Mouse (Mus musculus): ENCODE results near the gene Dpagt1. TPM values are rescaled to one million over a fixed set of nuclear protein-coding genes. Genes with fewer than 3 reads are reported as not detected.

Gene Dpagt1
- 24.2 TPM for polyA plus RNA-seq (2017; shearing (Covaris generic))

DNA sequence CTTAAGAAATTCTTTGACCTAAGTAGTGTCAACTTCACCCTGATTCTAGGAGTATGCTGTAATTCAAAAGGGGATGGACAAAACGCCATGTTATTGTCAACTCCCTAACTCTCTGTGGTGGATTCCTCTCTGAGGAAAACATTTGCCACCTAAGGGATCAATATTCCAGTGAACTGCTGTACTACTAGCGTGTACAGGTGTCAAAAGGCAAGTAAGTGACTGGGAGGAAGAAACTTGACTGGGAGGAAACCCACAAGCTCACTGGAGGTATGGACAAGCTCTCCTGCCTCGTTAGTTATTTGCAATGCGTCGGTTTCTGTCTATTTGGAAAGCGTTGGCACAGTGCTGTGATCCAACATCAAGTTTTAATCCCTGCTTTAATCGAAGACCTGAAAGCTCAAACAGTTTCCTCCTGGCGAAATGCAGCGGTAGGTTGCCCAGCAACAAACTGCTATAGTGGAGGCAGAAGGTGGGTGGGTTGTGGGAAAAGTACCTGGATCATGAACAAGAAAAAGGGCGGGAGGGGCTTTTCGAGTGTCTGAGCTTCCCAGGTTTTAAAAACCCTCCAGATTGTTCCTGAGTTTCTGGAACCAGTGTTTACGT is at the start of gene Dpagt1:
Gene Dpagt1, plus strand, starts transcription at position 252 of the 603 bp plus-strand sequence.

DNA sequence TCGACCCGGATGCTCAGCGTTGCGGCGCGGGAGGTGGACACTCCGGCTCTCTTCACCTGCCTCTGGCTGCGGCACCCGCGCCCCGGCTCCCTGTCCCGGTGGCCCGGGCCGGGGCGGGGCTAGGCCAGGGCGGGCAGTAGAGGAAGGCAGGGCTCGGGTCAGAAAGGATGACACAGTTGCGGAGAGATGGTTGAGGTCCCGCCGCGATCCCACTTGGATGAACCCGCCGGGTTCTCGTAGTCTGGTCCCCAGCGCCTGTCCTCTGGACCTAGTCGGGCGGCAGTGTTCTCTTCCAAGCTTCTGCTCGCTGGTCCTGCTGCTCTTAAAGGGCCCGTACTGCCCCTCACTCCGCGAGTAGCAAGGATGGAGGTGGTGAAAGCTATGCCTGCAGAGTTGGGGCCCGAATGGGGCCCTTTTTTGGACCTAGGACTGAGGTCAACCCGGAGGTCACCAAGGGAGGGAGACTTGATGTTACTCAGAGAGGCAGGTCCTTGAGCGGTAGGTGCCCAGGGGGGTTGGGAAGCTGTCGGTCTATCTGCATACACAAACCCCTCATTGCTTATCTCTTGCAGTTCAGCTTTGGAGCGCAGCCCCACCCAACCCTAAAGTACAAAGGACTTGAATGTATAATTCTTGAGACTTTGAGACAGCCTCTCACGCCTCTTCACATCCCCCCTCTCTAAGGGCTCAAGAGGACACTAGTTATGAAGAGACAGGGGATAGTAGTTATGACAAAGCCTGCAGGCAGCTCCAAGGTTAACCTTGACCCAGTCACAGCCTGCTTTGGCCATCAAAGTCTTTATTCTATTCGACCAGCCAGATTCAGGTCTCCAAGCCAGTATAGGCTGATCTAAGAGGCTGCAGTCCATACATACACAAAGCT is 37.5 kb upstream of the Dpagt1 start, which contains the start of gene Abcg4:
Gene Abcg4, minus strand, starts transcription at position 540 of the 883 bp plus-strand sequence.

DNA sequence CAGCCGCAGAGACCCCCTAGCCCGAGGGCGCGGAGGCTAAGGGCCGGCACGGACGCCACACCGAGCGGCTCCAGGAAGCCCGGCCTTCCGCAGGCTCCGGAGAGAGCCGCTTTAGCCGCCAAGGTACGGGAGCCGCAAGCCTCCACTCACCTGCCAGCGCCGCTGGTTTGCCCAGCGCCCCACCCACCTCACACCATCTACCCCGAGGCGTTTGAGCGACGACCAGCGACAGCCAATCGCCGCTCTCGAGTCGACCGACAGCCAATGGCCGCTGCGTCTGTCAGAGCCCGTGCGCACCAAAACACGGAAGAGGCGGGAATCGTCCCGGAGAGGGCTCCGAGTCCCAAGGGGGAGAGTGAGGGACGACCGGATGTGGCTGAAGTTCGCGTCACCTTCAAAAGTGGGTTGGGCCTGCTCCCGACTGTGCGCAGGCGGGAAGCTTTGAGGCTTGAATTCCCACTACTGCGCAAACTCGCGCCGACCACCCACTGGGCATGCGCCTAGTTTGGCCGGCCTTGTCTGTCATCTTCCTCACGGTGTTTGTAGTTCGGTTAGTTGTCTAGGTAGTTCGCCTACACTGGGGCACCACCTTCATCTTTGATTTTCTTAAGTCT is 20.2 kb upstream of the Dpagt1 start, which contains the start of gene Hinfp:
Gene Hinfp, minus strand, starts transcription at position 206 of the 614 bp plus-strand sequence.

GRCm38 (mm10) chr9:44319887-44320798 is 5.7 kb upstream of the Dpagt1 start, which contains the start of gene C2cd2l:
TSS of gene C2cd2l (minus strand) at chr9:44320285.

DNA sequence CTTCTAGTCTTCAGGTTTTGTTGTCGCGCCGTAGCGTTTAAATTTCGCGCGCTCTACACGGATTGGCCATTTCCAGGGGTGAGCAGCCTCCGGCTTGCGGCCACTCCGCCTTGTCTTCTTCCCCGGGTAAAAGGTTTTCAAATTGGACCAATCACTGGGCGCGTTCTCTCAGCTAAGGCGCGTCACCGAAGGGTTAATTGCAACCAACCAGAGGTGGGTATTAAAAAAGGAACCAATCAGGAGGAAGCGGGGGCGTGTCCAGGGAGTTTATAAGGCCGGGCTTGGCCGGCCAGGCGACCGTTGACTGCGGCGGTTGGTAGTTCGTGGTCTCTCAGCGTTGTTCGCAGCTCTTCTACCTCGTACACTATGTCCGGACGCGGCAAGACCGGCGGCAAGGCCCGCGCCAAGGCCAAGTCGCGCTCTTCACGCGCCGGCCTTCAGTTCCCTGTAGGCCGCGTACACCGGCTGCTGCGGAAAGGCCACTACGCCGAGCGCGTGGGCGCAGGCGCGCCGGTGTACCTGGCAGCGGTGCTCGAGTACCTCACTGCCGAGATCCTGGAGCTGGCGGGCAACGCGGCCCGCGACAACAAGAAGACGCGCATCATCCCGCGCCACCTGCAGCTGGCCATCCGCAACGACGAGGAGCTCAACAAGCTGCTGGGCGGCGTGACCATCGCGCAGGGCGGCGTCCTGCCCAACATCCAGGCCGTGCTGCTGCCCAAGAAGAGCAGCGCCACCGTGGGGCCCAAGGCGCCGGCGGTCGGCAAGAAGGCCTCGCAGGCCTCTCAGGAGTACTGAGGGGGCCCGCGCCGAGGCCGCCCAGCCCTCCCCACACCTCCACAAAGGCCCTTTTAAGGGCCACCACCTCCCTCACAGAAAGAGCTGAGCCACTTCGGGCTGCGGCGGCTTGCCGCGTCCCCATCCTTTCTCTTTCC is 8.8 kb downstream of the Dpagt1 start, which contains the start of gene H2afx:
Gene H2afx, plus strand, starts transcription at position 299 of the 935 bp plus-strand sequence.

GRCm38 (mm10) chr9:44343781-44344421 is 18.1 kb downstream of the Dpagt1 start, which contains the start of gene Hmbs:
TSS of gene Hmbs (minus strand) at chr9:44344228.

DNA sequence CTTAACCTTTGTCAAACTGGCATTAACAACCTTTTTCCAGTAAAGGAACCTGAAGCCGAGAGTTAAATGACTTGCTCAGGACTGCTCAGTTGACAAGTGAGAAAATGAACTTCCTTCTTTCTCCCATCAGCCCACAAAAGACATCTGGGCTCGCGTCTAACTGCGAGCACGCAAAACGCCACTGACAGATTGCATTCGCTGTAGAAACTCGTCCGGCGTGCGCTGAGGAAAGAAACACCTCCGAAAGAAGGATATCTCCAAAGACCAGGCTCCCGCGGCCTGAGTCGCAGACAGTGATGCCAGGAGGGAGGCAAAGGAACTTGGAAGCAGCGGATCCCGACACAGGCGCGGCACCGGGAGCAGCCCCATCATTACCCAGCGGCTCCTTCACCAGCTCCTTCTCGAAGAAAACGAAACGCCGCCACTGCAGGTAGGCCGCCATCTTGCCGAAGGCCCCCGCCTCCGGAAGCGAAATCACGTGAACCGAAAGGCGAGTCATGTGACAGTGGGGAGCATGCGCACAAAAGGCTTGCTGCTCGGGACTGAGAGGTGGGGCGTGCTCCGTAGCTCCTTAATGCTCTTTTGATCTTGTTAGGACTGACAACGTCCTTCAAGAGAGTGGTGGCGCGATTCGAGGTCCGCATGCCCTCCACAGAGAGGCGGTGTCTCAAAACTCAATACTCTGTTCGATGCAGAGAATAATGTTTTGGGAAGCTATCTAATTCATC is 35.5 kb downstream of the Dpagt1 start, which contains the start of gene Vps11:
Gene Vps11, minus strand, starts transcription at position 481 of the 728 bp plus-strand sequence.

DNA sequence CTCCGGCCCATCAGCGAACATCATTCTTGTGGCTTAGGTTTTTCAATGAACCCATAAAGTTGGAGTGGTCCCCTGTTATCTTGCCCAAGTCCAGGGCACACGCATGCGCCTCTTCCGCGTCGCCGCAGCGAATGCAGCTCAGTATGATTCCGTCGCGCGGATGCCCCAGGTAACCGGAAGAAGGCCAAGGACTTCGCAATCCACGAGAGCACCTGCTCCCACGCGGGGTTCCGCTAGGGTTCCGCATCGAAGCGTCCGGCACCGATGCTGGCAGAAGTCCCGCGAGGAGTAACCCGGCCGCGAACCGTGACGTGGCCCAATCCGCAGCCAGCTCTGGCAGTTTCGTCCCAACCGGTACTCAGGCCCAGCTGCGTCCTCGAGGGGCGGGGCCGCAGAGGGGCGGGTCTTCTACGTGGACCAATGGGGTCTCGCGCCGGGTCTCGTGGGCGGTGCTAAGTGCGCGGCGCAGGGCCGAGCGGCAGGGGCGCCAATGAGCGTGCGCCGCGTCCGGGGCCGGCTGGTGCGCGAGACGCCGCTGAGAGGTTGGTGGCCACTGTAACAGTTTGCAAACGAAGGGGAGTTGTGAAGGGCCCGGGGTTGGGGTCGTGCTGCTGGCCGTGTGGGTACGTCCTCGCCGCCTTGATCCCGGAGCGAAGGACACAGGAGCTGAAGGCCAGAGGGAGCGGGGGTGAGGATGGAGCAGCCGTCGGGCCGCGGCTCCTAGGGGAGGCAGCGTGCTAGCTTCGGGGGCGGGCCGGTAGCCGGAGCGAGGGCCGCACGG is 53.4 kb downstream of the Dpagt1 start, which contains the start of gene Hyou1:
Gene Hyou1, plus strand, starts transcription at position 437 of the 781 bp plus-strand sequence.

Other genes starting within 250 kb of the Dpagt1 start
- gene Mfrp, start 224.3 kb upstream of the Dpagt1 start, polyA plus RNA-seq (2017; shearing (Covaris generic)) = not detected
- gene C1qtnf5, start 218.8 kb upstream of the Dpagt1 start, polyA plus RNA-seq (2017; shearing (Covaris generic)) = not detected
- not detected for gene Gm49380, start 212.5 kb upstream of the Dpagt1 start, polyA plus RNA-seq (2017; shearing (Covaris generic))
- 11.6 TPM for gene Rnf26, start 212.5 kb upstream of the Dpagt1 start, polyA plus RNA-seq (2017; shearing (Covaris generic))
- gene Mcam, start 191.6 kb upstream of the Dpagt1 start, polyA plus RNA-seq (2017; shearing (Covaris generic)) = not detected
- gene Cbl, start 92.0 kb upstream of the Dpagt1 start, polyA plus RNA-seq (2017; shearing (Covaris generic)) = 33.6 TPM
- not detected for gene Ccdc153, start 85.3 kb upstream of the Dpagt1 start, polyA plus RNA-seq (2017; shearing (Covaris generic))
- gene Pdzd3, start 74.5 kb upstream of the Dpagt1 start, polyA plus RNA-seq (2017; shearing (Covaris generic)) = 0.21 TPM
- gene Nlrx1, start 57.4 kb upstream of the Dpagt1 start, polyA plus RNA-seq (2017; shearing (Covaris generic)) = 12.2 TPM
- 0.32 TPM for gene Abcg4, start 37.4 kb upstream of the Dpagt1 start, polyA plus RNA-seq (2017; shearing (Covaris generic))
- gene Hinfp, start 20.3 kb upstream of the Dpagt1 start, polyA plus RNA-seq (2017; shearing (Covaris generic)) = 32.9 TPM
- gene C2cd2l, start 5.7 kb upstream of the Dpagt1 start, polyA plus RNA-seq (2017; shearing (Covaris generic)) = 8.9 TPM
- gene H2afx, start 8.7 kb downstream of the Dpagt1 start, polyA plus RNA-seq (2017; shearing (Covaris generic)) = 27.0 TPM
- 34.4 TPM for gene Hmbs, start 18.2 kb downstream of the Dpagt1 start, polyA plus RNA-seq (2017; shearing (Covaris generic))
- 73.3 TPM for gene Vps11, start 35.7 kb downstream of the Dpagt1 start, polyA plus RNA-seq (2017; shearing (Covaris generic))
- gene Hyou1, start 53.5 kb downstream of the Dpagt1 start, polyA plus RNA-seq (2017; shearing (Covaris generic)) = 29.2 TPM
- gene Slc37a4, start 70.8 kb downstream of the Dpagt1 start, polyA plus RNA-seq (2017; shearing (Covaris generic)) = 31.3 TPM
- gene Rps25, start 81.1 kb downstream of the Dpagt1 start, polyA plus RNA-seq (2017; shearing (Covaris generic)) = 1,803 TPM
- gene Trappc4, start 81.6 kb downstream of the Dpagt1 start, polyA plus RNA-seq (2017; shearing (Covaris generic)) = 137 TPM
- gene Ccdc84, start 92.5 kb downstream of the Dpagt1 start, polyA plus RNA-seq (2017; shearing (Covaris generic)) = 59.5 TPM
- gene Foxr1, start 115.1 kb downstream of the Dpagt1 start, polyA plus RNA-seq (2017; shearing (Covaris generic)) = 0.18 TPM
- gene Upk2, start 129.0 kb downstream of the Dpagt1 start, polyA plus RNA-seq (2017; shearing (Covaris generic)) = not detected
- 10.4 TPM for gene Bcl9l, start 156.8 kb downstream of the Dpagt1 start, polyA plus RNA-seq (2017; shearing (Covaris generic))
- 127 TPM for gene Cxcr5, start 235.9 kb downstream of the Dpagt1 start, polyA plus RNA-seq (2017; shearing (Covaris generic))